Mouse (Mus musculus): ENCODE results near the gene Naif1. TPM values are rescaled to one million over a fixed set of nuclear protein-coding genes. Genes with fewer than 3 reads are reported as not detected.

The Naif1 gene
- total RNA-seq (2021), result 1 to 10 TPM; 3.9 TPM

- DNase-seq (ENCODE audit: low spot score in 2 of 2), result peak; percentile 46 to 51
- intact Hi-C loops (cut with DNase I), result loop anchor here (2.0 kb wide), 1 partner anchor 21 kb away; no protein-coding TSS in a partner anchor
These were observed at the start of gene Naif1 for GRCm38 (mm10) chr2:32449761-32450754. Gene Naif1, plus strand, starts transcription at chr2:32450457.

- peak; percentile 87 to 92 for DNase-seq (ENCODE audit: low spot score in 2 of 2)
- intact Hi-C loops (cut with DNase I), result loop anchor here (1.0 to 5.0 kb wide), 2 partner anchors 84 to 163 kb away; no protein-coding TSS in a partner anchor
These were observed 45.6 kb upstream of the Naif1 start for GRCm38 (mm10) chr2:32404663-32405062.

- no peak for DNase-seq (ENCODE audit: low spot score in 2 of 2)
These were observed 43.0 kb upstream of the Naif1 start for GRCm38 (mm10) chr2:32407144-32407824.

GRCm38 (mm10) chr2:32408429-32409424 lies 41.5 kb upstream of the Naif1 start:
- intact Hi-C loops (cut with DNase I), result no loop called here
- DNase-seq (ENCODE audit: low spot score in 2 of 2), result no peak

More at GRCm38 (mm10) chr2:32407144-32407824, 43.0 kb upstream of the Naif1 start:
- intact Hi-C loops (cut with DNase I), result no loop called here

- DNase-seq (ENCODE audit: low spot score in 2 of 2), result no peak
- intact Hi-C loops (cut with DNase I), result no loop called here
These were observed 38.9 kb upstream of the Naif1 start for GRCm38 (mm10) chr2:32411407-32411806.

- no peak for DNase-seq (ENCODE audit: low spot score in 2 of 2)
- intact Hi-C loops (cut with DNase I), result no loop called here
These were observed 37.3 kb upstream of the Naif1 start for GRCm38 (mm10) chr2:32412742-32413531.

- intact Hi-C loops (cut with DNase I), result no loop called here
These were observed 36.3 kb upstream of the Naif1 start for GRCm38 (mm10) chr2:32413936-32414335.

GRCm38 (mm10) chr2:32415801-32416200 lies 34.5 kb upstream of the Naif1 start:
- intact Hi-C loops (cut with DNase I), result no loop called here
- no peak for DNase-seq (ENCODE audit: low spot score in 2 of 2)

More at GRCm38 (mm10) chr2:32413936-32414335, 36.3 kb upstream of the Naif1 start:
- DNase-seq (ENCODE audit: low spot score in 2 of 2), result no peak

- DNase-seq (ENCODE audit: low spot score in 2 of 2), result no peak
- intact Hi-C loops (cut with DNase I), result no loop called here
These were observed 33.7 kb upstream of the Naif1 start for GRCm38 (mm10) chr2:32416556-32416955.

GRCm38 (mm10) chr2:32417486-32417885 lies 32.8 kb upstream of the Naif1 start:
- intact Hi-C loops (cut with DNase I), result no loop called here
- no peak for DNase-seq (ENCODE audit: low spot score in 2 of 2)

GRCm38 (mm10) chr2:32418430-32419151 lies 31.7 kb upstream of the Naif1 start:
- DNase-seq (ENCODE audit: low spot score in 2 of 2), result no peak
- intact Hi-C loops (cut with DNase I), result no loop called here

GRCm38 (mm10) chr2:32419359-32419758 lies 30.9 kb upstream of the Naif1 start:
- DNase-seq (ENCODE audit: low spot score in 2 of 2), result no peak
- intact Hi-C loops (cut with DNase I), result no loop called here

GRCm38 (mm10) chr2:32420066-32420608 lies 30.1 kb upstream of the Naif1 start:
- intact Hi-C loops (cut with DNase I), result no loop called here
- no peak for DNase-seq (ENCODE audit: low spot score in 2 of 2)

- intact Hi-C loops (cut with DNase I), result no loop called here
- DNase-seq (ENCODE audit: low spot score in 2 of 2), result no peak
These were observed 29.6 kb upstream of the Naif1 start for GRCm38 (mm10) chr2:32420647-32421046.

GRCm38 (mm10) chr2:32421851-32422251 lies 28.4 kb upstream of the Naif1 start:
- intact Hi-C loops (cut with DNase I), result no loop called here
- DNase-seq (ENCODE audit: low spot score in 2 of 2), result no peak

- no peak for DNase-seq (ENCODE audit: low spot score in 2 of 2)
- intact Hi-C loops (cut with DNase I), result no loop called here
These were observed 26.6 kb upstream of the Naif1 start for GRCm38 (mm10) chr2:32423481-32424331.

GRCm38 (mm10) chr2:32424796-32425195 lies 25.5 kb upstream of the Naif1 start:
- no peak for DNase-seq (ENCODE audit: low spot score in 2 of 2)
- intact Hi-C loops (cut with DNase I), result no loop called here

Measured in left cerebral cortex, postnatal 36 days (tissue).